Mouse (Mus musculus) limb, embryonic 10.5 days (tissue): Measurements from ENCODE around the gene Nat8l. TPM values are rescaled to one million over a fixed set of nuclear protein-coding genes. Genes with fewer than 3 reads are reported as not detected.

ENCODE experiments used
- DNase-seq: peaks from one replicate; pipeline ENCODE4 v3.0.0-alpha.2; 2017; ENCODE audit warnings: low spot score
- H3K27ac ChIP-seq: fragments of 300-500 bp; sonication (generic); 2 replicates; pipeline ENCODE4 v1.5.1; 2016; ENCODE audit warnings: mild to moderate bottlenecking
- H3K27me3 ChIP-seq: fragments of 300-500 bp; sonication (generic); 2 replicates; pipeline ENCODE4 v1.6.1; 2016; ENCODE audit warnings: low read depth, mild to moderate bottlenecking; ENCODE audit not compliant: poor library complexity, severe bottlenecking
- H3K36me3 ChIP-seq: fragments of 300-500 bp; sonication (generic); 2 replicates; pipeline ENCODE4 v1.6.1; 2016; ENCODE audit warnings: mild to moderate bottlenecking, moderate library complexity
- H3K4me1 ChIP-seq: fragments of 300-500 bp; sonication (generic); 2 replicates; pipeline ENCODE4 v1.6.1; 2016
- H3K4me3 ChIP-seq: fragments of 300-500 bp; sonication (generic); 2 replicates; pipeline ENCODE4 v1.5.1; 2016; ENCODE audit warnings: mild to moderate bottlenecking, moderate library complexity
- H3K9me3 ChIP-seq: fragments of 300-500 bp; sonication (generic); replicated peaks from 2 replicates; pipeline ENCODE4 v1.6.1; 2016; ENCODE audit warnings: mild to moderate bottlenecking
- WGBS: fragments of 180-500 bp; shearing (Covaris S2); methylation state at CpG from one replicate; pipeline ENCODE4 v1.1.7; 2016; 5-methylcytosine and 5-hydroxymethylcytosine counted together
- polyA plus RNA-seq: library from polyadenylated mRNA; unstranded; fragments of >200 nt; fragmentation: Nextera tagmentation; extraction: Ambion mirVana; gene quantifications from 2 replicates; pipeline ENCODE4 v1.2.1, GENCODE M21; 2016

The Nat8l gene
- polyA plus RNA-seq, 1 experiment from 2014 or later, result 0.15 TPM

DNA sequence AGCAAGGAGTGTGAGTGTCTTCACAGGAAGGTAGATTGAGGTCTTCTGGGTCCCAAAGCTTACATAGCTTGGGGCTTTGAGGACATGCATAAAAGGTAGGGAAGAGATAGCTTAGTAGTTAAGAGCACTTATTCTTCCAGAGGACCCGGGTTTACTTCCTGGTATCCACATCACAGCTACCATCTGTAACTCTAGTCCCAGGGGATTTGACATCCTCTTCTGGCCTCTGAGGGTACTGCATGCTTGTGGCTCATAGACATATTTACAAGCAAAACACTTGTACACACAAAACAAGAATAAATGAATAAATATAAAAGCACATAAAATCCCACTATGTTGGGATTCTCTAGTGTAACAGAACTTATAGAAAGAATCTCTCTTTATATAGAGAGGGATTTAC is 18.9 kb downstream of the Nat8l start:
- H3K9me3 ChIP-seq, result no peaks in the 10 kb centered on the region
- 76% methylated on average over 1 of the region's 1 CpGs for WGBS
- DNase-seq, result no peak
- H3K4me3 ChIP-seq, result no peak overlapping the region
- H3K27ac ChIP-seq, result no peak overlapping the region
- no peaks in the 10 kb centered on the region for H3K4me1 ChIP-seq
- peaks cover 4% of the 10 kb centered on the region; the same call in 1 of the 2 replicates for H3K27me3 ChIP-seq
- no peaks in the 10 kb centered on the region for H3K36me3 ChIP-seq

DNA sequence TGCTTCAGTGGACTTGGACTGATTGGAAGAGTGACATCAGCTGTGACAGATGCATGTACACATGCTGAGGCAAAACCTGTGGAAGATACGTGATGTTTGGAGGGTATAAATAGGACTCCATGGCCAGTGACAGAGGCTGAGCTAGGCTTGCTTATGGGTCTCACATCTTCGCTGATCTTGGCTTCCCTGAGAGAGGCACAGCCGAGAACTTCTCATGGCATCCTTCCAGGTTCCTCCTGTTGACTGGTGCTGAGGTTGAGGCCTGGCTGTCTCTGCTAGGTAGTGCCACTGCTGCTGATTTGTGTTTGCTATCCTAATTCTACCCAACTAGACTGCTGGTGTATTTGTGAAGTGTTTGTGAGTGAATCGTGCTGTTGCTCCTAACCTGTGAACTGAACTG is 23.2 kb downstream of the Nat8l start:
- Histone ChIP-seq H3K36me3 (no peaks in the 10 kb centered on the region), H3K27me3 (no peaks in the 10 kb centered on the region), H3K4me1 (no peaks in the 10 kb centered on the region), H3K9me3 (no peaks in the 10 kb centered on the region), H3K27ac (no peak overlapping the region), H3K4me3 (no peak overlapping the region)
- DNase-seq, result no peak
- 83% methylated on average over 4 of the region's 4 CpGs for WGBS

DNA sequence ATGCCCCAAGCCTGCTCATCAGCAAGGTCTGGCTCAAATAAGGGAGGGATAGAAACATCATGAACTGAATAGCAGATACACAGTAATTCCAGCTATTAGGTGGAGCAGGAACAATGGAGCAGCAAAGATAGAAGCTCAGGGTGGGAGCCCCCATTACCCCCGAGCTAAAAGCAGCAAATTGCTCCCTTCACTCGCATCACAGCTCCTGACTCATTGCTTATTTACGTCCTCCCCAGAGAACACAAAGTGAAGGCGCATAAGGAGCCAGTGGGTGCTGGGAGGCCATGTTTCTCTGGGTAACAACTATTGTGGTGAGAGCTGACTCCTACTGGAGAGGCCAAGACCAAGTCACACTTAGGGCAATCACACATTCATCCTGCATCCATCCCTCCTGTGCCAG is 34.3 kb downstream of the Nat8l start:
- Histone ChIP-seq H3K4me3 (no peak overlapping the region), H3K4me1 (no peaks in the 10 kb centered on the region; the same call in 1 of the 2 replicates), H3K36me3 (no peaks in the 10 kb centered on the region), H3K9me3 (no peaks in the 10 kb centered on the region), H3K27me3 (no peaks in the 10 kb centered on the region), H3K27ac (no peak overlapping the region)
- DNase-seq, result no peak
- WGBS, result 66% methylated on average over 4 of the region's 4 CpGs

DNA sequence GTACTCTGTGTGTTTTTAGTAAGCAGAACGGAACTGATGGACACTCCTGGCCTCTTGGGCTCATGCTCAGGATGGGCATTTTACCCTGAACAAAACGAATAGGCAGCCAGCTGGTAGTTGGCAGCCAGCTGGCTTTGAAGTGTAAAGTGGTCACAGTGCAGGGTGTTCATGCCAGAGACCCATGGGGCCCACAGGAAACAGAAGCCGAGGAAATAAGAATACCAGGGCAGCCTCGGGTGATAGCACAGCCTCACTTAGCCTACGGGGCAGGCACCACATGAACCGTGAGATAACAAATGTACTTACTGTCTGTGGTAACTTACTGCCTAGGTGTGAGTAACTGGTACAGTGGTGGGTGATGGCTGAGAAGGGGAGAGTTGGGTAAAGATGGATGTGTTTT is 35.2 kb downstream of the Nat8l start:
- Histone ChIP-seq H3K9me3 (no peaks in the 10 kb centered on the region), H3K4me3 (no peak overlapping the region), H3K36me3 (no peaks in the 10 kb centered on the region), H3K4me1 (no peaks in the 10 kb centered on the region; the same call in 1 of the 2 replicates), H3K27ac (no peak overlapping the region), H3K27me3 (no peaks in the 10 kb centered on the region)
- DNase-seq, result no peak
- WGBS, result 82% methylated on average over 6 of the region's 6 CpGs

DNA sequence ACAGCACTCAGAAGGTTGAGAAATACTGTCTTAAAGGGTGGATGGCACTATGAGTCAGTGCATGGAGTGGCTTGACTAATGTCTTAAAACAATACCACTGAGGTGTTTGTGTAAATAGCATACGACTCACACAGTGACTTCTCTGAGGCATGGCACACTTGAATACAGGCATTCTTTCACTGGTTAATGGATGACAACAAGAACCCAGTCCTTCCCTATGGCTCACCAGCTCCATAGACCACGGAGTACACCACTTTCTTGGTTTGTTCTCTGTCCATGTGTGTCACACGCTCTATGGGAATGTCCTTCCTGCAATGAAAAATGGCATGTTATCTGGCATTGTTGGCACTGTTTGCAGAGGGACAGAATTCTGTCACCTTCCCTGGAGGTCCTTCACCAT is 36.7 kb downstream of the Nat8l start:
- 86% methylated on average over 3 of the region's 3 CpGs for WGBS
- Histone ChIP-seq H3K4me3 (no peak overlapping the region), H3K27ac (no peak overlapping the region), H3K36me3 (no peaks in the 10 kb centered on the region), H3K27me3 (no peaks in the 10 kb centered on the region), H3K9me3 (no peaks in the 10 kb centered on the region), H3K4me1 (no peaks in the 10 kb centered on the region; the same call in 1 of the 2 replicates)
- no peak for DNase-seq

Other genes starting within 250 kb of the Nat8l start
- 65.0 and 66.8 TPM in 2 replicates for gene Letm1, start 213.2 kb upstream of the Nat8l start, polyA plus RNA-seq
- 79.4 and 90.3 TPM in 2 replicates for gene Nsd2, start 175.3 kb upstream of the Nat8l start, polyA plus RNA-seq
- 90.5 and 93.8 TPM in 2 replicates for gene Nelfa, start 59.6 kb upstream of the Nat8l start, polyA plus RNA-seq
- 174 TPM in 2 replicates for gene Gm1673, start 12.6 kb upstream of the Nat8l start, polyA plus RNA-seq
- 0.59 and 0.63 TPM in 2 replicates for gene Poln, start 173.5 kb downstream of the Nat8l start, polyA plus RNA-seq
- gene Haus3, start 173.5 kb downstream of the Nat8l start, polyA plus RNA-seq, result 56.7 and 58.0 TPM in 2 replicates
- 13.2 and 25.3 TPM in 2 replicates for gene Mxd4, start 191.7 kb downstream of the Nat8l start, polyA plus RNA-seq